Mouse (Mus musculus): ENCODE measurements around the gene Phf14. TPM values are rescaled to one million over a fixed set of nuclear protein-coding genes. Genes with fewer than 3 reads are reported as not detected.

Gene Phf14
- polyA plus RNA-seq, 1 experiment from 2014 or later: 93.3 TPM

- 99% methylated on average over 2 of the region's 2 CpGs for WGBS
- Histone ChIP-seq H3K4me3 (no peak overlapping the region), H3K4me1 (no peaks in the 10 kb centered on the region), H3K4me2 (no peak overlapping the region), H3K27ac (no peak overlapping the region), H3K9me3 (no peaks in the 10 kb centered on the region), H3K36me3 (replicated peaks) (no peaks in the 10 kb centered on the region; the same call in 1 of the 2 replicates), H3K9ac (no peak overlapping the region), H3K27me3 (replicated peaks) (no peaks in the 10 kb centered on the region)
- no peak for ATAC-seq (replicated peaks)
These were observed 115.8 kb downstream of the Phf14 start for GRCm38 (mm10) chr6:12023395-12023794.

- H3K9ac ChIP-seq: no peak overlapping the region
- no peaks in the 10 kb centered on the region for H3K27me3 ChIP-seq (replicated peaks)
- H3K36me3 ChIP-seq (replicated peaks): no peaks in the 10 kb centered on the region; the same call in 1 of the 2 replicates
- no peaks in the 10 kb centered on the region for H3K9me3 ChIP-seq
- no peak overlapping the region for H3K4me3 ChIP-seq
- H3K4me1 ChIP-seq: no peaks in the 10 kb centered on the region
- WGBS: 82% methylated on average over 2 of the region's 2 CpGs
- no peak overlapping the region for H3K4me2 ChIP-seq
- no peak overlapping the region for H3K27ac ChIP-seq
- no peak for ATAC-seq (replicated peaks)
These were observed 119.4 kb downstream of the Phf14 start for GRCm38 (mm10) chr6:12026804-12027537.

GRCm38 (mm10) chr6:12034561-12034960 lies 127.0 kb downstream of the Phf14 start:
- H3K9me3 ChIP-seq: no peaks in the 10 kb centered on the region
- H3K4me3 ChIP-seq: no peak overlapping the region
- WGBS: 54% methylated on average over 4 of the region's 4 CpGs
- H3K27me3 ChIP-seq (replicated peaks): no peaks in the 10 kb centered on the region
- ATAC-seq (replicated peaks): no peak
- H3K4me2 ChIP-seq: no peak overlapping the region
- no peaks in the 10 kb centered on the region for H3K4me1 ChIP-seq
- no peak overlapping the region for H3K9ac ChIP-seq
- H3K27ac ChIP-seq: no peak overlapping the region
- H3K36me3 ChIP-seq (replicated peaks): no peaks in the 10 kb centered on the region

GRCm38 (mm10) chr6:12038268-12038667 lies 130.7 kb downstream of the Phf14 start:
- Histone ChIP-seq H3K9me3 (no peaks in the 10 kb centered on the region), H3K27me3 (replicated peaks) (no peaks in the 10 kb centered on the region), H3K4me2 (no peak overlapping the region), H3K27ac (no peak overlapping the region), H3K36me3 (replicated peaks) (no peaks in the 10 kb centered on the region), H3K4me1 (no peaks in the 10 kb centered on the region), H3K9ac (no peak overlapping the region), H3K4me3 (no peak overlapping the region)
- no peak for ATAC-seq (replicated peaks)
- WGBS: 76% methylated on average over 7 of the region's 7 CpGs

DNA sequence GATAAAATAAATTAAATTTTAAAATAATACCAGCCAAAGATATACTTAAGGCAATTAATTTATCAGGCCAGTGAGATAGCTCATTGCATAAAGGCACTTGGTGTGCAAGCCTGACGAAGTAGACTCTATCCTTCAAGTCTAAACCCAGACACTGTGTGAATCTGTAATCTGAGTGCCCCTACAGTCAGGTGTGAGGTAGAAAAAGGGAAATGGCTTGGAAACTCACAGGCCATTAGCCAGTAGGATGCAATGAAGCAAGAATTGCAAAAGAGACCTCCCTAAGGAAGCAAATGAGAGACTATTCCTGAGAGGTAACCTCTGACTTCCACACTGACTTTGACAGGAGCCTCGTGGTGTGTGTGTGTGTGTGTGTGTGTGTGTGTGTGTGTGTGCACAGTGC lies 145.3 kb downstream of the Phf14 start:
- Histone ChIP-seq H3K36me3 (replicated peaks) (0 out of 2 replicates have a peak, but pooled peaks cover 2% of the 10 kb centered on the region), H3K4me1 (no peaks in the 10 kb centered on the region), H3K27me3 (replicated peaks) (no peaks in the 10 kb centered on the region), H3K9me3 (no peaks in the 10 kb centered on the region), H3K4me2 (no peak overlapping the region), H3K27ac (no peak overlapping the region), H3K9ac (no peak overlapping the region), H3K4me3 (no peak overlapping the region)
- no peak for ATAC-seq (replicated peaks)
- WGBS: 88% methylated on average over 2 of the region's 2 CpGs

GRCm38 (mm10) chr6:12054149-12054548 lies 146.5 kb downstream of the Phf14 start:
- no peaks in the 10 kb centered on the region for H3K36me3 ChIP-seq (replicated peaks)
- ATAC-seq (replicated peaks): 0 out of 2 replicates have a peak, but pooled peaks have one; percentile 33
- WGBS: 68% methylated on average over 3 of the region's 3 CpGs

GRCm38 (mm10) chr6:12058717-12059116 lies 151.1 kb downstream of the Phf14 start:
- H3K9me3 ChIP-seq: no peaks in the 10 kb centered on the region
- H3K36me3 ChIP-seq (replicated peaks): no peaks in the 10 kb centered on the region
- no peak overlapping the region for H3K9ac ChIP-seq
- no peaks in the 10 kb centered on the region for H3K27me3 ChIP-seq (replicated peaks)
- no peaks in the 10 kb centered on the region for H3K4me1 ChIP-seq
- no peak overlapping the region for H3K4me3 ChIP-seq
- no peak overlapping the region for H3K27ac ChIP-seq
- ATAC-seq (replicated peaks): no peak
- WGBS: 72% methylated on average over 5 of the region's 5 CpGs
- no peak overlapping the region for H3K4me2 ChIP-seq

More at GRCm38 (mm10) chr6:12054149-12054548, 146.5 kb downstream of the Phf14 start:
- Histone ChIP-seq H3K9ac (no peak overlapping the region), H3K4me3 (no peak overlapping the region), H3K4me2 (no peak overlapping the region), H3K9me3 (no peaks in the 10 kb centered on the region), H3K4me1 (no peaks in the 10 kb centered on the region), H3K27me3 (replicated peaks) (no peaks in the 10 kb centered on the region), H3K27ac (no peak overlapping the region)

- Histone ChIP-seq H3K4me1 (no peaks in the 10 kb centered on the region), H3K9me3 (no peaks in the 10 kb centered on the region), H3K9ac (no peak overlapping the region), H3K4me3 (no peak overlapping the region), H3K4me2 (no peak overlapping the region), H3K27me3 (replicated peaks) (no peaks in the 10 kb centered on the region), H3K27ac (no peak overlapping the region), H3K36me3 (replicated peaks) (no peaks in the 10 kb centered on the region)
- WGBS: 92% methylated on average over 7 of the region's 7 CpGs
- no peak for ATAC-seq (replicated peaks)
These were observed 152.4 kb downstream of the Phf14 start for GRCm38 (mm10) chr6:12059971-12060370.

DNA sequence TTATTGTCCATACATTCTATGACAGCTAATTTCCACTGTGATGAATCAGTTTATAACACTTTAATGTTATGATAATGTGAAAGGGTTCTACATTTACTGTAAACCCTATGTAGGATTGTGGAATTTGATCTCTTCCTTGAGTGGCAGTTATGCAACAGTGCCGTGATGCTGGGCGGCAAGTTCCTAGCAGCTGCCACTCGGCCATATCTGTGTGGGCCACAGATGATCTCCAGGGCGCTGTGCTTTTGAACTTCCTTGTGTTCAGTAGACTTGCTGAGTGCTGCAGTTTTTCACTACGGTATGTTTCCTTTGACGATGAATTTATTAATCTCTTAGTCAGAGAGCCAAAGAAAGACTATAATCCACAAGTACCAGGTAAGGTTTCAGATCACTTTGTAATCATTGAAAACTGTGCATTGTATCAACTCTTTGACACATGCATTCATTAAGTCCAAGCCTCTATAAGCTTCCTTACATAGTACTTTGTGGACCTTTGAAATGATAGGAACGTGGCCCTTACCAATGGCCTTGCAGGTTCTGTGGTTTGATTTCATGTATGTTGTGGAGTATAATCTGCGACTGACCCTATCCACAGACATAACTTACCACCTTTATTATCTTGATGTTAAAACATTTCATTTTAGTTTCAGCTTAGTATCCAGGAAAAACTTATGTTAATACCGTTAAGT lies 153.0 kb downstream of the Phf14 start:
- no peak overlapping the region for H3K27ac ChIP-seq
- no peak overlapping the region for H3K4me2 ChIP-seq
- H3K27me3 ChIP-seq (replicated peaks): no peaks in the 10 kb centered on the region
- H3K36me3 ChIP-seq (replicated peaks): no peaks in the 10 kb centered on the region
- no peak overlapping the region for H3K4me3 ChIP-seq
- no peak overlapping the region for H3K9ac ChIP-seq
- H3K9me3 ChIP-seq: no peaks in the 10 kb centered on the region
- no peaks in the 10 kb centered on the region for H3K4me1 ChIP-seq
- ATAC-seq (replicated peaks): no peak
- 89% methylated on average over 9 of the region's 9 CpGs for WGBS

GRCm38 (mm10) chr6:12067956-12068355 lies 160.3 kb downstream of the Phf14 start:
- no peak overlapping the region for H3K27ac ChIP-seq
- WGBS: 65% methylated on average over 4 of the region's 4 CpGs
- H3K9ac ChIP-seq: no peak overlapping the region
- H3K36me3 ChIP-seq (replicated peaks): no peaks in the 10 kb centered on the region
- no peaks in the 10 kb centered on the region for H3K4me1 ChIP-seq
- H3K27me3 ChIP-seq (replicated peaks): no peaks in the 10 kb centered on the region
- ATAC-seq (replicated peaks): no peak
- no peak overlapping the region for H3K4me2 ChIP-seq
- H3K9me3 ChIP-seq: no peaks in the 10 kb centered on the region
- no peak overlapping the region for H3K4me3 ChIP-seq

GRCm38 (mm10) chr6:12069357-12069756 lies 161.7 kb downstream of the Phf14 start:
- 92% methylated on average over 2 of the region's 2 CpGs for WGBS

GRCm38 (mm10) chr6:12074599-12074998 lies 167.0 kb downstream of the Phf14 start:
- H3K4me3 ChIP-seq: no peak overlapping the region
- no peak for ATAC-seq (replicated peaks)
- H3K27ac ChIP-seq: no peak overlapping the region
- WGBS: 74% methylated on average over 5 of the region's 5 CpGs
- no peaks in the 10 kb centered on the region for H3K27me3 ChIP-seq (replicated peaks)
- no peaks in the 10 kb centered on the region for H3K9me3 ChIP-seq
- H3K4me2 ChIP-seq: no peak overlapping the region
- no peak overlapping the region for H3K9ac ChIP-seq
- H3K4me1 ChIP-seq: no peaks in the 10 kb centered on the region
- no peaks in the 10 kb centered on the region for H3K36me3 ChIP-seq (replicated peaks)

More at GRCm38 (mm10) chr6:12069357-12069756, 161.7 kb downstream of the Phf14 start:
- Histone ChIP-seq H3K36me3 (replicated peaks) (no peaks in the 10 kb centered on the region), H3K4me3 (no peak overlapping the region), H3K9me3 (no peaks in the 10 kb centered on the region), H3K4me1 (no peaks in the 10 kb centered on the region), H3K27me3 (replicated peaks) (no peaks in the 10 kb centered on the region), H3K4me2 (no peak overlapping the region), H3K27ac (no peak overlapping the region), H3K9ac (no peak overlapping the region)
- no peak for ATAC-seq (replicated peaks)

Data from midbrain, embryonic 15.5 days (tissue).